In the genomic region with DNA sequence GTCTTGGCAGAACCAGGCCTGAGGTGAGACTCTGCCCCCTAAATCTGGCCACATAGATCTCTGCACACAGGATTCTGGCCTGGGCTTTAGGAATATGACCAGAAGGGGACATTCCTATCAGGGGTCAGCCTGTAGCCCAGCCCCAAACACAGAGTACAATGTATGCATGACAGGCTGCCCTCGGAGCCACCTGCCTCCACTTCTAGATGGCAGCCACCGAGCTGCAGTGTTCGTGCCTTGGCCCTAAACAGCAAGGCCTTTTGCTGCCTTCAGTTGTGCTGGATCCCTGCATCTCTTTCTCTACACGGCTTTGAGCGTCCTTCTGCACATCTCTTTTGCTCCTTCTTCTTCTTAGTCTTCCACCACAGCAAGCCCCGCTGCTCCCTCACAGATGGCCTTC, we compare ENCODE assay signal across 13 mouse cellular contexts.
DNase-seq lines count a peak whose midpoint lies in the region; ATAC-seq and TF ChIP-seq lines count a peak whose summit lies in the region.
"Had no signal": no experiment of that assay in that cellular context is flagged by ENCODE, and none has a peak within 500 bp of the region (broad histone marks: within the 10 kb centered on the region; RNA-seq: fewer than 3 reads in every experiment).

No protein-coding gene starts in this region.

- H3K4me3 ChIP-seq in heart, embryonic 16.5 days (ENCODE audit: low read length), result no peak overlapping the region
- no peak overlapping the region for H3K4me3 ChIP-seq in embryonic facial prominence, embryonic 13.5 days
- H3K4me3 ChIP-seq in midbrain, embryonic 13.5 days (replicated peaks), result no peak overlapping the region
- no peak overlapping the region for H3K4me3 ChIP-seq in liver, postnatal 0 days (ENCODE audit: low read depth, low read length)
- H3K4me3 ChIP-seq: erythroblast, embryonic 14.5 days; limb, embryonic 10.5 days had no signal

- H3K9me3 ChIP-seq in heart, embryonic 16.5 days (replicated peaks; ENCODE audit: control insufficient read depth, low read length), result no peaks in the 10 kb centered on the region
- H3K9me3 ChIP-seq in embryonic facial prominence, embryonic 13.5 days, result no peaks in the 10 kb centered on the region
- no peaks in the 10 kb centered on the region for H3K9me3 ChIP-seq in midbrain, embryonic 13.5 days
- no peaks in the 10 kb centered on the region for H3K9me3 ChIP-seq in liver, postnatal 0 days (ENCODE audit: low read length)
- H3K9me3 ChIP-seq: limb, embryonic 10.5 days had no signal

- DNase-seq in heart, adult 8-10 months (ENCODE audit: low spot score), result no peak
- peak; percentile 7 for DNase-seq in cerebellum, adult 8-10 months
- no peak for DNase-seq in right cerebral cortex, postnatal 4 days
- no peak for DNase-seq in liver, postnatal 0 days
- DNase-seq in spleen, adult 12 weeks (ENCODE audit: low spot score), result no peak
- DNase-seq: B cell, adult 2 months had no signal

- H3K27me3 ChIP-seq in heart, embryonic 16.5 days (ENCODE audit: control insufficient read depth, insufficient read depth, low read length), result no peaks in the 10 kb centered on the region
- H3K27me3 ChIP-seq in embryonic facial prominence, embryonic 13.5 days, result no peaks in the 10 kb centered on the region
- H3K27me3 ChIP-seq in midbrain, embryonic 13.5 days, result no peaks in the 10 kb centered on the region
- no peaks in the 10 kb centered on the region for H3K27me3 ChIP-seq in liver, postnatal 0 days (ENCODE audit: insufficient read depth, low read length)

- no peaks in the 10 kb centered on the region for H3K36me3 ChIP-seq in heart, embryonic 16.5 days (ENCODE audit: control insufficient read depth, insufficient read depth)
- H3K36me3 ChIP-seq in embryonic facial prominence, embryonic 13.5 days, result no peaks in the 10 kb centered on the region
- H3K36me3 ChIP-seq in midbrain, embryonic 13.5 days, result no peaks in the 10 kb centered on the region
- no peaks in the 10 kb centered on the region for H3K36me3 ChIP-seq in liver, postnatal 0 days (replicated peaks; ENCODE audit: insufficient read depth, low read length)
- H3K36me3 ChIP-seq: limb, embryonic 10.5 days had no signal

- no peak for TF ChIP-seq EP300 in liver, postnatal 0 days (IDR thresholded peaks at IDR 0.05; ENCODE audit: low read depth)

- peak overlapping the region; percentile 26; the same call in 1 of the 2 replicates for H3K27ac ChIP-seq in heart, embryonic 16.5 days (ENCODE audit: low read length)
- peak overlapping the region; percentile 44; the same call in 1 of the 2 replicates for H3K27ac ChIP-seq in embryonic facial prominence, embryonic 13.5 days
- H3K27ac ChIP-seq in midbrain, embryonic 13.5 days, result peak overlapping the region; percentile 70
- no peak overlapping the region for H3K27ac ChIP-seq in liver, postnatal 0 days (ENCODE audit: low read depth)
- H3K27ac ChIP-seq: liver, embryonic 14.5 days had no signal

- H3K4me1 ChIP-seq in heart, embryonic 16.5 days (ENCODE audit: control insufficient read depth, insufficient read depth, low read length), result peaks cover 20% of the 10 kb centered on the region
- peaks cover 28% of the 10 kb centered on the region for H3K4me1 ChIP-seq in embryonic facial prominence, embryonic 13.5 days
- H3K4me1 ChIP-seq in midbrain, embryonic 13.5 days (replicated peaks), result peaks cover 31% of the 10 kb centered on the region
- H3K4me1 ChIP-seq in liver, postnatal 0 days (ENCODE audit: insufficient read depth), result no peaks in the 10 kb centered on the region

- no peak for ATAC-seq in heart, embryonic 16.5 days (replicated peaks; ENCODE audit: extremely low read depth, insufficient read depth, low FRiP score)
- ATAC-seq in embryonic facial prominence, embryonic 13.5 days (ENCODE audit: insufficient number of reproducible peaks, insufficient read depth, low FRiP score, low TSS enrichment, low read depth), result no peak
- peak; percentile 40; the same call in 1 of the 2 replicates for ATAC-seq in midbrain, embryonic 13.5 days
- ATAC-seq in liver, postnatal 0 days, result no peak

- 70% methylated on average over 6 of the region's 6 CpGs for WGBS in heart, embryonic 16.5 days
- WGBS in embryonic facial prominence, embryonic 13.5 days, result 85% methylated on average over 6 of the region's 6 CpGs
- WGBS in midbrain, embryonic 13.5 days, result 75% methylated on average over 6 of the region's 6 CpGs
- WGBS in liver, postnatal 0 days (ENCODE audit: insufficient replicate concordance), result 79% methylated on average over 6 of the region's 6 CpGs

- TF ChIP-seq CTCF in liver, postnatal 0 days (IDR thresholded peaks at IDR 0.05; ENCODE audit: low read depth), result no peak

- no peak overlapping the region for H3K4me2 ChIP-seq in heart, embryonic 16.5 days (ENCODE audit: low read depth, low read length)
- no peak overlapping the region for H3K4me2 ChIP-seq in embryonic facial prominence, embryonic 13.5 days
- H3K4me2 ChIP-seq in midbrain, embryonic 13.5 days (replicated peaks), result no peak overlapping the region
- H3K4me2 ChIP-seq in liver, postnatal 0 days (ENCODE audit: low read depth, low read length), result no peak overlapping the region
- H3K4me2 ChIP-seq: heart, embryonic 11.5 days had no signal

- H3K9ac ChIP-seq in heart, embryonic 16.5 days (ENCODE audit: low read length), result no peak overlapping the region
- peak overlapping the region; percentile 21; the same call in 1 of the 2 replicates for H3K9ac ChIP-seq in embryonic facial prominence, embryonic 13.5 days
- H3K9ac ChIP-seq in midbrain, embryonic 13.5 days (replicated peaks), result no peak overlapping the region
- H3K9ac ChIP-seq in liver, postnatal 0 days (replicated peaks), result no peak overlapping the region
- H3K9ac ChIP-seq: liver, embryonic 14.5 days had no signal
